Mouse (Mus musculus) erythroblast, embryonic 14.5 days (primary cell): ENCODE data around the gene Hpn. TPM values are rescaled to one million over a fixed set of nuclear protein-coding genes. Genes with fewer than 3 reads are reported as not detected.

Experiments
- H3K27me3 ChIP-seq: 2 replicates; pipeline ENCODE4 v1.6.1; 2012; ENCODE audit warnings: inconsistent platforms; ENCODE audit not compliant: control insufficient read depth
- H3K36me3 ChIP-seq: 2 replicates; pipeline ENCODE4 v1.6.1; 2012; ENCODE audit warnings: mild to moderate bottlenecking, inconsistent platforms; ENCODE audit not compliant: control insufficient read depth
- H3K4me1 ChIP-seq: 2 replicates; pipeline ENCODE4 v1.6.1; 2012; ENCODE audit warnings: inconsistent platforms; ENCODE audit not compliant: control insufficient read depth
- H3K4me3 ChIP-seq: replicated peaks from 2 replicates; pipeline ENCODE3; 2012; ENCODE audit warnings: moderate library complexity, mild to moderate bottlenecking, inconsistent platforms
- H3K9me3 ChIP-seq: 2 replicates; pipeline ENCODE4 v1.6.1; 2012; ENCODE audit warnings: low read length, inconsistent platforms, mixed read lengths; ENCODE audit not compliant: control insufficient read depth
- GATA1 ChIP-seq: IDR thresholded peaks from 2 replicates; pipeline ENCODE4 v1.6.1; 2012; ENCODE audit warnings: low read length, inconsistent platforms, mixed read lengths
- TAL1 ChIP-seq: IDR thresholded peaks from 3 replicates; pipeline ENCODE4 v1.6.1; 2012; ENCODE audit warnings: low read length, inconsistent platforms, mixed read lengths
- polyA plus RNA-seq: library from polyadenylated mRNA; stranded (reverse); fragments of >175 nt; gene quantifications from 2 replicates; pipeline ENCODE4 v1.2.3, GENCODE M21; 2012

Gene Hpn
- polyA plus RNA-seq, 1 experiment: 0.15 TPM

DNA sequence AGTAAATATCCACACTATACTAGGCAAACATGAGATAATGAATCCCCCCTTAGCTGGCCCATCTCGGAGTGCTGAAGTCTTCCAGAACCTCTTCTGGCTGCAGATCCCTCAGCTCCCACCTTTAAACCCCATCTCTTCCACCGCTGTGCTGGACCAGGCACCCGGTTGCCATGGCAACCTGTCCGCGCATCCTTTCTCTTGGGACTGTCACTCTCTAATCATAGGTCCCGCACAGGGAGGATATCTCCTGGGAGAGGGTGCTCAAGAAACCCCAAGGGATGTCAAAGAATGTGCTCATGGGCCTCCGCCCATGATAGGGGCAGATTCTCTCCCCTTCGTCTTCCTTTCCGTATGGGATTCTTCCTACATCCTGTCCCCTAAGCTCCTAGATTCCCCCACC is 64.2 kb downstream of the Hpn start:
- Histone ChIP-seq H3K9me3 (no peaks in the 10 kb centered on the region), H3K4me1 (no peaks in the 10 kb centered on the region; the same call in 1 of the 2 replicates), H3K36me3 (no peaks in the 10 kb centered on the region), H3K27me3 (peaks cover 44% of the 10 kb centered on the region), H3K4me3 (no peak overlapping the region)
- TF ChIP-seq TAL1 (no peak), GATA1 (no peak)

DNA sequence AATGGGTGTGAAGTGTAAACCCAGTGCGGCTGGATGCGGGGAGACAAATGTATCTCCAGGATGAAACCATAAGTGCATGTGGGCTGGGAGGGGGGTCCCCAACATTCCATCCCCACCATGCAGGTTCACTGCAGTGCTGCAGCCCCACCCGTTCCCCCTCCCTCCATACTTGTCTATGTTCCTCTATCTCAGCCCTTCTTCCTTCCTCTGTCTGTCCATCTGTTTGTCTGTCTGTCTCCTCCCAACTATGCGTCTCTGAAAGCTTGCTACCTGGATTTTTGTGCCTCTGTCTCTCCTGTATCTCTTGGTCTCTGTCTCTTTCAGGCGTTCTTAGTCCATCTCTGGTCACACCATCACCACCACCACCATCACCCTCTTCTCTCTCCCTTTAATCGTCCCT is 64.6 kb downstream of the Hpn start:
- H3K27me3 ChIP-seq: peaks cover 44% of the 10 kb centered on the region
- no peak overlapping the region for H3K4me3 ChIP-seq
- H3K4me1 ChIP-seq: no peaks in the 10 kb centered on the region; the same call in 1 of the 2 replicates
- no peaks in the 10 kb centered on the region for H3K9me3 ChIP-seq
- TF ChIP-seq TAL1: no peak
- no peak for TF ChIP-seq GATA1
- no peaks in the 10 kb centered on the region for H3K36me3 ChIP-seq

DNA sequence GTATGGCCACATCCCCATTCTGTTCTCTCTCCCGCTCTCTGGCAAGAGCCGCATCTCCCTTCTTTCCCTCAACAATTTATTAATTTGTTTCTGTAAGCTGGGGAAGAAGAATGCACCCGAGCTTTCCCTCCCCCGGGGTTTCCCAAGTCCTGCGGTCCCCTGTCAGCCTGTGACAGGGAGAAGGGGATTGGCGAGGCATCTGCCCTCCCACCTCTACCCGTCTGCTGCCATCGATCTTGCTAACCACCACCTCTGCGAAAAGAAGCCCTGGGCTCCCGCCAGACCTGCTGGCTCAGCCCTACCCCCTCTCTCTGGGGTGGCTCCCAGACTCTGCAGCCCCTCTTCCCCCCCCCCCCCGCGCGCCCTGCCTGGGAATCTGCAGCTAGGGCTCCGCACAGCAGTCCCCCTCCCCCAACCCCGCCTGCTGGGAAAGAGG is 65.2 kb downstream of the Hpn start:
- TF ChIP-seq GATA1: no peak
- TF ChIP-seq TAL1: no peak
- H3K27me3 ChIP-seq: peaks cover 44% of the 10 kb centered on the region
- no peaks in the 10 kb centered on the region for H3K9me3 ChIP-seq

DNA sequence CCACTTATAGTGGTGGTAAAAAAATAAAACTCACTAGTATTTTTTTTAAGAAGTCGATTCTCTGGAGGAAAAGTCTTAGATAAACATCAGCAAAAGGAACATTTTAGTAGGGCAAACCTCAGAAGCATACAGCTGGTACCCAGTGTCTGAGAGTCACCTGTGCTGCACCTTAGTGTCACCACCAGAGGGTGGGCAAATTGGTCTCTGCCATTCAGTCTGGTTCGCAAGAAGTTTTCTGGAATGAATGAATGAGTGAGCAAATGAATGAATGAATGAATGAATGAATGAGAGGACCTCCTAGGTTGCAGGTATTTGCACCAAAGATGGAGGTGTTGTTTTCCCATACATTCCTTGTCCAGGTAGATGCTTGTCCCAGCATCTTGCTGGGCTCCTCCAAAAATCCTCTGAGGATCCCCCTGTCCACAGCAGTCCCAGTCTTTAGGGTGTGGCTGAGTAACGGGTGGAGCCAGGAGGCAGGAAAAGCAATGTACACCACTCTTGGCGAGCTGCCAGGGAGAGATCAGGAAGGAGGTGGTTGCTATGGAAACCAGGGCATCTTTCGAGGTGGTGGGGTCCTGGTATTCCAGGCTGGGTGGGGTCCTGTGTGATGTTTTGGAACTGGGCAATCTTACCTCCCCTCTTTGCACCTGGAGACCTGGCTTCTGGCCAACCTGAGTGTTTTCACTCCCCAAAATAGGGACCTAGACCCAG is 65.8 kb downstream of the Hpn start:
- no peak for TF ChIP-seq GATA1
- no peak for TF ChIP-seq TAL1
- Histone ChIP-seq H3K9me3 (no peaks in the 10 kb centered on the region), H3K27me3 (peaks cover 44% of the 10 kb centered on the region), H3K36me3 (no peaks in the 10 kb centered on the region), H3K4me3 (no peak overlapping the region), H3K4me1 (no peaks in the 10 kb centered on the region; the same call in 1 of the 2 replicates)

More for the DNA sequence above, 65.2 kb downstream of the Hpn start:
- Histone ChIP-seq H3K4me3 (no peak overlapping the region), H3K4me1 (no peaks in the 10 kb centered on the region; the same call in 1 of the 2 replicates), H3K36me3 (no peaks in the 10 kb centered on the region)

Other genes with a start within 250 kb of the Hpn start
- gene Cd22, start 234.9 kb downstream of the Hpn start, polyA plus RNA-seq: not detected in 2 replicates
- 0.03 TPM in 1 of 2 replicates, not detected in the other for gene Mag, start 200.4 kb downstream of the Hpn start, polyA plus RNA-seq
- not detected in 2 replicates for gene Hamp2, start 190.6 kb downstream of the Hpn start, polyA plus RNA-seq
- not detected in 2 replicates for gene Hamp, start 171.3 kb downstream of the Hpn start, polyA plus RNA-seq
- gene Usf2, start 158.5 kb downstream of the Hpn start, polyA plus RNA-seq: 30.7 and 40.4 TPM in 2 replicates
- gene Lsr, start 141.8 kb downstream of the Hpn start, polyA plus RNA-seq: 0.06 TPM in 1 of 2 replicates, not detected in the other
- not detected in 2 replicates for gene Fam187b, start 141.5 kb downstream of the Hpn start, polyA plus RNA-seq
- 1.2 and 1.7 TPM in 2 replicates for gene Fxyd5, start 72.8 kb downstream of the Hpn start, polyA plus RNA-seq
- gene Fxyd7, start 63.8 kb downstream of the Hpn start, polyA plus RNA-seq: not detected in 2 replicates
- 0.28 and 1.7 TPM in 2 replicates for gene Fxyd1, start 58.1 kb downstream of the Hpn start, polyA plus RNA-seq
- gene Lgi4, start 55.9 kb downstream of the Hpn start, polyA plus RNA-seq: 0.03 TPM in 1 of 2 replicates, not detected in the other
- gene Fxyd3, start 38.6 kb downstream of the Hpn start, polyA plus RNA-seq: not detected in 2 replicates
- gene Scn1b, start 11.7 kb upstream of the Hpn start, polyA plus RNA-seq: 0.07 and 0.08 TPM in 2 replicates
- gene Gramd1a, start 40.6 kb upstream of the Hpn start, polyA plus RNA-seq: 0.46 and 0.52 TPM in 2 replicates
- gene Scgb2b2, start 175.2 kb upstream of the Hpn start, polyA plus RNA-seq: not detected in 2 replicates
- not detected in 2 replicates for gene Scgb1b2, start 176.5 kb upstream of the Hpn start, polyA plus RNA-seq
- gene Scgb2b3, start 246.8 kb upstream of the Hpn start, polyA plus RNA-seq: not detected in 2 replicates